Mouse (Mus musculus) layer of hippocampus, adult 8-10 months (tissue): ENCODE measurements around the gene Chst11. TPM values are rescaled to one million over a fixed set of nuclear protein-coding genes. Genes with fewer than 3 reads are reported as not detected.

Source experiments
- DNase-seq, 2 experiments: peaks; one replicate each; pipeline ENCODE4 v3.0.0; 2022; ENCODE audit warnings: low spot score in 2 of 2
- total RNA-seq, 4 experiments: library from RNA; stranded (reverse); gene quantifications; 2 replicates each; pipeline ENCODE4 v1.2.4; 2022

Chst11 gene
- total RNA-seq, 4 experiments from 2014 or later: 50.0 to 55.8 (median 50.9) TPM

DNA sequence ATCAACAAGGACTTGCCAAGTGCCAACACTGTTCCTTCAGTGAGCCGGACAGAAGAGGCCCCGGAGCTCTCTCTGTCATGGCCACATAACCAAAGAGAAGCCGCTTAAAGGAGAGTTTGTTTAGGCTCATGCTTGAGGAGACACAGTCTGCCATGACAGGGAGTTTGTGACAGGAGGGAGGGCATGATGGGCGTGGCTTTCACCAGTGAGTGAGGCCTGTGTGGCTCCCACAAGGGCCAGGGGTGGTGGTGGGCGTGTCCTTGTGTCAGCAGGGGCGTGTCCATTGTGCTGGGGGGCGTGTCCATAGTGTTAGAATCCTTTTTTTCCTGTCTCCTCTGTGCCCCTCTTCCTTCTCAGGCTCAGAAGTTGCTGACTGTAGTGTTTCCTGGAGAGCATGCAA is 87.8 kb downstream of the Chst11 start:
- DNase-seq: no peak

DNA sequence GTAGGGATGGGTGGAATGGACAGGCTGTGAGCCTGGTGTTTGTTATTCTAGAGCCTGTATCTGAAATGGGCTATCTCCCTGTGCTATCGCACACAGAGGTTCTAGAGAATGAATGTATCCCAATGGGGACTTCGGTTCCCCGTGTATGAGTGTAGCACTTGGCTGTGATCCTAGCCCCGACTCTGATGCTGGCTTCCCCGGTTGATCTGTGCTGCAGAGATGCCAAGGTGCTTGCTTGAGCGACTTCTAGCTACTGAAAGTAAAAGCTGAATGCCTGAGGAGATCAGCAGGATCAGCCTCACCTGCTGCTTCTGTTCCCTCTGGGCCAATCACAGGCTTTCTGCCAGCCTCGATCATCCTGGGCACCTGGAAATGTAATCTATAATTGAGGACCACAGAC is 91.5 kb downstream of the Chst11 start:
- DNase-seq: no peak

DNA sequence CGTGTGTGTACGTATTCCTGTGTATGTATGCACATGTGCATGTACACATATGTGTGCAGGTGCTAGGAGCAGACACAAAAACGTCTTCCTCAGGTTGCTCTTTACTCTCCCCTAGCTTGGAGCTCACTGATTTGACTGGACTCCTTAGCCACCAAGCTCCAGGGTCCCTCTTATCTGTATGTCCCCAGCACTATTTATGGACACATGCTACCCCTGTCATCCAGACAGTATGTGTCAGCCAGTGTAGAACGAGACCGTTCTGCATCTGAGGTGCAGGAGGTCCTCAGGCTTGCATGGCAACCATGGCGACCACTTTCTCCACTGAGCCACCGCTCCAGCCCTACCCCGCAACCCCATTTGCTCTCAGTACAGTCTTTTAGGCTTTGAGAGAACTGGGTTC is 93.4 kb downstream of the Chst11 start:
- DNase-seq: no peak

DNA sequence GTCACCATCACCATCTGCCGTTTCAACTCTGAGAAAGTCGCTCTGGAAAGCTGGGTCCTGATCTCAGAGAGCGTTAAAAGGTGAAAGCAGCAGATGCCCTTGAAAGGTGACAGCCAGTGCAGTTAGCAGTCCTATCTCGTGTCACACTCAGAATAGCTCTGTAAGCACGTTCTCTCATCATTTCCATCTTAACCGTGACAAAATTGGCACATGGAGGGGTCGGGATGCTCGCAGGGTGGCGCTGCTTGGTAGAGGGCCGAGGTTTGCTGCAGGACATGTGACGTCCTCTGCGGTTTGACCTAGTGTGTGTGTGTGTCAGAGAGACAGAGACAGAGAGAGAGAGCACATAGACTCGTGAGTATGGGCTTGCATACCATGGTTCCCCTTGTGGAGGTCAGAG is 94.5 kb downstream of the Chst11 start:
- DNase-seq: no peak

DNA sequence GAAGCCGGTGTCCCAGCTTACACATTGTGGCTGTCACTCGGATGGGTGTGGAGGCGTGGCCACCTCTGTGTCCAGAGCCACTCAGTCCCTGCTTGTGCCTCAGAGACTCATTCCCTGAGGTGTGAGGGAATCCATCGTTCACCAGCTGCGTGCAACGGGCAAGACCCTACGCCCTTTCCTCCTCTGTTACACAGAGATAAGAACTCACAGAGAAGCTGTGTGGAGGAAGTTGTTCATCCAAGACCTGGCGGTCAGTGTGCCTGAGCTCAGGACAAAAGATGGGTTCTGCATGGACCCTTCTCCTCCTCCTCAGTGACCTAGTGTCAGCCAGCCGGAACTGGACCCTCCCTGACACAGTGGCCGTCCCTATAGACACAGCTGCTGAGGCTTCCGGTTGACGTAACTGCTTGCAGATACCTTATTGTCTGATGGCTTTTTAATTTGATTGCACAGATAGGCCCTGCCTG is 95.0 kb downstream of the Chst11 start:
- DNase-seq: no peak

DNA sequence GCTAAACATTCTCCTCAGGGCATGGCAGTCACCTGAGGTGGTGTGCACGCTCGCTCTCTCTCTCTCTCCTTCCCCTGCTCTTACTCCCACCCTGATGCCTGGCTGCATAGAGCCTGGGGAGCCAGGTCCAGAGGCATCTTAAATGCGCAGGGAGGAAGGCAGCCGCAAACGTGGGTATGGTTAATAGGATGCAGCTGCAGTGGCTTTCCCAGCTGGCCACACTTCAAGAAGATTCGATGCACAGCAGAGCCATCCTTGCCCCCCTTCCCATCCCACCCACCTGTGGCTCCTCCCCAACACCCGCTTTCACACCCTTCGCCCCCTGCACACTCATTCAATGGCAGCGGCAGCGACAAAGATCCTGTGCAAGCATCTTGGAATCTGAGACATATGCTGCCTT is 95.6 kb downstream of the Chst11 start:
- no peak for DNase-seq

DNA sequence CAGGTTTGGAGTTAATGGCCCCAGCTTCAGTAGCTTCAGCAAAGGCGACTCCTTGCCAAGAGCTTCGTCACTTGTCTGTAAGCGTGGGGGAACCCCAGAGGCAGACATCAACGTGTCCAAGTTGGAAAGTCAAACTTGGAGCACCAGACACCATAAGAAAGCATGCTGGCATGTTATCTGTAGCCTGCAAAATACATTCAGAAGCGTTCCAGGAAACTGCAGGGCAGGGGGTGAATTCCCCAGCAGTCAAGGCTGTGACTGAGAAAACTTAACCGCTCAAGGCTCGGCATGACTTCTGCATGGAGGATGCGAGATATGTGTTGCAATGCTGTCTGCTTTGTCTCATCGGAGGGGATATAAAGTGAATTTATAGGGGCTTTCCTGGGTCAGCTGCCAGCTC is 98.6 kb downstream of the Chst11 start:
- DNase-seq: no peak

DNA sequence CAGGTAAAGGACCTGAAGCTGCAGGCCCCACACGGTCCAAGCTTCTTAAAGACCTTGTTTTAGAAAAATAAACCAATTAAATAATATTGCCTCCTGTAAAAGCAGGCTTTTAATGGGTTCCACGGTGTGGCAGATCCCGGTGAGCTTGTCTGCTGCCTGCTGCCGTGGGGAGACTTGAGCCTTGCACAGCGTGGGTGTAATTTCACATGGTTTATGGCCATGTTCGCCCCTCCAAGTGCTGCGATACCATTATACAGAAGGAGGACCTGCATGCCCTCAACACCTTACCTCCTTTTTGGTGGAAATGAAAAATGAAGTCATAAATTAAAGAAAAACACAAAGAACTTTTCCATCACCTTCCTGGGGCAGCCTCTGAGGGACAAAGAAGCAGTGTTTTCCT is 103.0 kb downstream of the Chst11 start:
- no peak for DNase-seq

DNA sequence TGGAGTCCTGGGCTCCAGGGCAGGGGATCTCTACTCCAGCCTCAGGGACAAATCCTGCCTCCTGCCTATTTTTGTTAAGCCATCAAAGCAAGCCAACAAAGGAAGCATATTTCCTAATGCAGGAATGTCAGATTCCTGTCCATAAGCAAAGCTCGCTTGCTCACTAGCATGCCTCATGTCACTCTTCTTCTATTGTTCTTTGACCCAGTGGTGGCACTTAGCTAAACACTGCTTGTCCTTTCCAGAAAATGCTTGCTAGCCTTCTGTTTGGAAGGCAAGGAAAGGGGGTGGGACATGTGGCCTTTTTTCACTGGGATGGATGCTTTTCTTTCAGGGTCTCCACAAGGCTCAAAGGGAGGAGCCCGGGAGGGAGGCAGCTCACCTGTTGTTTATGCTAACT is 103.5 kb downstream of the Chst11 start:
- DNase-seq: no peak

DNA sequence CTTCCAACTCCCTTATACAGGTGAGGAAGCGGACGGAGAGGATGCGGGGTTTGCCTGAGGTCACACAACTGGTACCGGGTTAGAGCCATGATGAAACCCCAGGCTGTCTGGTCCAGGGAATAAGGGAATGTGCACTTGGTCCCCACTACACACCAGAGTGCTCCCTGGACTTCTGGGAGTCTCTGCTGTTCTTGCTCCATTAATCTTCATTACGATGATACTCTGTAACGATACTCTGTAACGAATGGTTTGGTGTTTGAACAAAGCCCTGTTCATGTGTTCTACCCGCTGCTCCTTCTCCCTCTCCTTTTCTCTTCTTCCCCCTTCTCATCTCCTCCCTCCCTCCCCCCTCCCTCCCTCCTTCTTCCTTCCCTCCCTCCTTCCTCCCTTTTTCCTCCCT is 104.9 kb downstream of the Chst11 start:
- DNase-seq: no peak

DNA sequence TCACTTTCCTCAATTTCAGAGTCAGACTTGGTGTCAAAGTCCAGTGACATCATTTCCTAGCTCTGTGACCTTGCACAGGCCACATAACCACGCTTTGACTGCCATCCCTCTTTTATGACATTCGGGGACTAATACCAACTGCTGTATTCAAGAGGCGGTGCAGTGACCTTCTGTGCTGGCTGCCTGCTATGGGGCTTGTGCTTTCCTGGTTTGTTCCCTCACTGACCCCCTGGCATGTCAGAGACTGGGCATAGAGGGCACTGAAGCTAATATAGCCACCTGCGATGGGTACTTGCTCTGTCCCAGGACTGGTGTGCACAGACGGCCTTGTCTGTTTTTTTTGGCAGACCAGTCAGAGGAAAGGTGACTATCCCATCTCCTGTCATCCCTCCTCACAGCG is 108.4 kb downstream of the Chst11 start:
- DNase-seq: no peak

DNA sequence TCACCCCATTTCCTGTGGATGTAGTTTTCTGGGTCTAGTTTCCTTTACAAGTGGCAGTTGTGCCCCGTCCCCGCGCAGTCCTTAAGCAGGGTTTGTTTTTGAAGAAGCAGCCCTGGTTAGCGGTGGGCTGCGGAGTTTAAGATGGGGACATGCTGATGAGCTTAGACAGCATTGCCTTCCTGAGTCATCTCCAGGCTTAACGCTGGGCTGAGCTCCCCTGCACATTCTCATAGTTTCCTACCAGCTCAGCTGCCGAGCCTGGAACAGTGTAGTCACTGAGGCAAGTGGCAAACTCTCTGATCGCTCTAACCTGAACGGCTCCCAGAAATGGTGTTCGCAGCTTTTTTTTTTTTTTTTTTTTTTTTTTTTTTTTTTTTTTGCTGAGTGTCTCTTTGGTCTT is 109.0 kb downstream of the Chst11 start:
- DNase-seq: no peak

DNA sequence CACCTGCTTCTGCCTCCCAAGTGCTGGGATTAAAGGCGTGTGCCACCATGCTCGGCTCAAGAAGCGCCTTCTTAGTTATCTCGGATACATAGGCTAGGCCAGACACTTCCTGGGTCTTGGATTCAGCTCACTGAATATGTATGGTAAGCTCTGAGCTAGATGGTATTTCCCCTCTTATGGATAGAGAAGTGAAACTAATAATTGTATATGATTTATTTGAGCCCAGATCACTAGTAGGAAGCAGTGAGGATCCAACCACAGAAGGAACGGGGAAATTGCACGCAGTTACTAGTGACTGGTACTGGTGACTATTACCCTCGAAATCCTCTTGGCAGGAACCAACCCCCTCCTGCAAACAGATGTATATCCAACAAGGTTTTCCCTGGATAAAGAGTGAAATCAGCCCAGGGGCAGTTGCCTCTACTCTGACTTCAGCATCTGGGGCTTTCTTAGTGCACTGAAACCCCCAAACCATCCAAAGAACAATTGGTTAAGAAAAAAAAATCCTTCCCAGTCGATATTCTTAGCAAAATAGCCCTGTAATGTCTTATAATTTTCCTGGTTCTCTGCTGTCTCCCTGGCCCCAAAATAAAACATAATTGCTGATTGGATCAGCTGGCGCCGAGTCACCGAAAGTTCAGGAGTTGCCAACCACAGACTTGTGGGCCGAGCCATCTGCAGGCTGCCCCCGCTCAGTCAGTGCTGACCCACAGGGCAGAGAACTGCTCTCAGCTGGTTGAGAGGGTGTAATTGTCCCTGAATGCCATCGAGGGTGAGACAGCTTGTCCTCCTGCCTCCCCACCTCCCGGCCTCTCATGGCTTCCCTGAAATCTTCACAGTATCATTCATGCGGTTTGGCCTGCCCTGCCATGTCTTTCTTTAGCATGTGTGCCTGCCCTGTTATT is 109.8 kb downstream of the Chst11 start:
- DNase-seq: no peak

DNA sequence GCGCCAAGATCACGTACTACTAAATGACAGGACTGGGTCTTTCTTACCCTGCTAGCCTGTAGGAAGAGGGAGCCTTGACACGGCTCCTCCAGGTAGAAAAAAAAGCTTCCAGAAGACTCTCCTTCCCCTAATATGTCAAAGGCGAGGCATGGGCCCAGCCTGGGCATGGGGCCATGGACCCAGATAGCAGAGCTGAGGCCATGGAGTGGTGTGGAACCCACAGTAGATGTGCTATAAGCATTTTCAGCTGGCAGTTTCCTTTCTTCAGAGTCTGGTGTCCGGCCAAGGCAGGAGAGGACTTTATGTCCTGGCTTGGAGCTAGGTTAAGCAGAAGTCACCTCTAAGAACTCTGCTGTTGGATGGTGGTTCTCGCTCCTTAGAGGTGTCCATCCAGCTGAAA is 111.0 kb downstream of the Chst11 start:
- no peak for DNase-seq

DNA sequence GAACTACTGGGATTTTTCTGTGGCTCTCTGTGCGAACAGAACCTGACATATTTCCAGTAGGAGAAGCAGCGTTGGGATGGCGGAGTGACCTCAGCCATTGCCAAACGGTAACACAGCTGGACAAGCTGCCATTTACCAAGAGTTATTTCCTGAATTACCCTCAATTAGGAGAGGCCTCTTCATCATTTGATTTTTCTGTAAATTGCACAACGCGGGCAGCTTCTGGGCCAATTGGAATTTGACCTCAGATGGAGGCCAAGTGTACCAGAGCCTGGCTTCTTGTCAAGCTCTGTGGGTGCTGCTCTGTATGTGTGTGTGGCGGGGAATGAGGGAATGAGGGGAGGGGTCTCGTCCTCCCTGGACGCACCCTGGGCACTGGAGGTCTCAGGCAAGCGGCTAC is 113.6 kb downstream of the Chst11 start:
- DNase-seq: no peak

DNA sequence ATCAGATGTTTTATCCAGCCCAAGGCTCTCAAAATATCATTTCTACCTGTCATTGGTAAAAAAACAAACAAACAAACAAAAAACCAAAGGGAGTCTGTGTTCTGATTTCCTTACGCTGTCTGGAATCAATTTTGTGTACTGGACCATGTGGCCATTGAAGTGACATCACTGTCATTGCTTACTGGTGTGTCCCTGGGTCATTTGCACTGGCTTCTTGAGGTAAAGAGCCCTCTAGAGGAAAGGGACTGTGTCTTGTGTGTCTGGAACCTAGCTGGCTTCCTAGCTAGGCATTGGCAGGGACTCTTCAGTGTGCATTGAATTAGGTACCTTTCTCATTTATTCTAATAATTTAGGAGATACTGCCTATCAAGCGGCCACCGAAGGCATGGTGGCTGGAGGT is 114.4 kb downstream of the Chst11 start:
- DNase-seq: no peak

DNA sequence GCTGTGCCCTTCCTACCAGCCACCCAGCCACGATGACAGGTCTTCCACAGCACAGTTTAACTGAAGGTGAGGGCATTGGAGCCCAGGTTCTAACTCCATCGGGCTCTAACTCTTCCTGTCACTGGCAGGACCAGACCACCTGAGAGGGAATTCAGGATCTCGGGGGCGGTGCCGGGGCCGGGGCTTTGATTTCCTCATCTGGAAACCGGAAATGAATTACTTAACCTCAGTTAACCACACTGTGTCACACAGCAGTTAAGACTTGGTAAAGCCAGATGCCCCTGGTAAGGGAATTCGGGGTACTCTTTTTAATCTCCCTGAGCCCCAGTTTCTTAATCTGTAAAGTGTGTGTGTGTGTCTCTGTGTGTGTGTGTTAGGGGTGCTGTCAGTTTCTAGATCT is 115.6 kb downstream of the Chst11 start:
- DNase-seq: no peak

DNA sequence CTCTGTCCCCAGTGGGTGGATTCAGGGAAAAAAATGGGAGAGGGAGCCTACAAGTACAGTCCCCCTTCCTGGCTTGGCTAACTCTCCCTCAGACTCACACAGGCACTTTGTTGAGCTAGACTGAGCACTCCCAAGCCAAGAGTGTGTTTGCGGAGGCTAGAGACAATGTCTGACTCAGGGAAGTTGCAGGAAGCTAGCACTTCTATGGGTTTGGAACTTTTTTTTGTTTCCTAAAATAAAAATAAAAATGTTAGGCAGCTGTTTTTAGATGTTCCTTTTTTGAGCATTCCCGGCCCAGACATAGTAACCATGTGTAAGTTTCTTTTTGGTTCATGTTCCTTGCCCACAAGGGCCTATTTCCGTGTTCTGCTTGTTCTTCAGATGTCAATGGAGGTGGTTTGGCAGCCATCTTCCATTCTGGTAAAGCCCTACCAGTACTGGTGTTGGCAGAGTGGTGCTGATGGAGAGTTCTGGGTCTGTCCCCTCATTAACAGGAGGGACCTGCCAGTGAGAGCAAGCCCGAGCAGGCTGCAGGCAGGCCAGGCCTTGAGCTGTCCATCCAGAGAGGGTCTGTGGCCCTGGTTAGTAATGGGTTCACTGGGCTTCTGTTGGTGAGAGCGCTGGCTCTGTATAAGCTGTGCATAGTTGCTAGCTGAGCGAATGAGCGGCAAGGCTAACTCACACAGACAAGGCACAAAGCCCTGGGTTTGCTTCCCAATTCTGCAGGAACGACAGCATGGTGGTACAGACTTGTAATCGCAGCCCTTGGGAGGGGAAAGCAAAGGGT is 116.3 kb downstream of the Chst11 start:
- no peak for DNase-seq

DNA sequence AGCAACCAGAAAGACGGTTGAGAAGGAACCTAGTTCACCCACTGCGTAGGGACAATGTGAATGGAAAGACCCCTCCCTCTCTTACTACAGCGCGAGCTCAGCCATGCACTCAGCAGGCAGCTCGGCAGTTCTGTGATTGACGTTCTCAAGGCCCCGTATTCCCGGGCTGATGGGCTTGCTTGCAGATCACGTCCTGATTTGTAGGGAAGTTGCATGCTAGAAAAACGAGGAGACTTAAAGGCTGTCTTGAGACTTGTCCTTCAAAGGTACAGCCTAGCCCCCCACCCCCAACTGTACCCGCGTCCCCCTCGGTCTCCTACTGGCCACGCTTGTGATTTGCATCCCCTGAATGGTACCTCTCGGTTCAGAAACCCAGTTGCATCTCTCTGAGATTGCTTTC is 117.4 kb downstream of the Chst11 start:
- no peak for DNase-seq

DNA sequence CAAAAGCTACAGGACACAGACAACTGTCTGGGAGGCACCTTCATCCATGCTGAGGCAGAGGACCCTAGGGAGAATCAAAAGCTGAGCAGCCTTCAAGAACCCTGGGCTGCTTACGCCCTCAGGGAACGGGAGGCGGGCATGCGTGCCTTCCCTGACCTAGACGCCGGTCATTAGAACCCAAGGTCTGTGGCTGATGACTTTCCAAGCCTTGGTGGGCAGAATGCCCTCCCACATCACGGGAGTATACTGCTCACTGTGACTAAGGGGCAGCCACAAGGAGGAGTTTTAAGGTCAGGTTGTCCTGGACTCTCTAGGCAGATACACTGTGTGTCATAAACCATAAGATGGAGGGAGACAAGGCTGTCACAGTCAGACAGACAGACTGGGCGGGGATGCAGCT is 118.9 kb downstream of the Chst11 start:
- DNase-seq: no peak

DNA sequence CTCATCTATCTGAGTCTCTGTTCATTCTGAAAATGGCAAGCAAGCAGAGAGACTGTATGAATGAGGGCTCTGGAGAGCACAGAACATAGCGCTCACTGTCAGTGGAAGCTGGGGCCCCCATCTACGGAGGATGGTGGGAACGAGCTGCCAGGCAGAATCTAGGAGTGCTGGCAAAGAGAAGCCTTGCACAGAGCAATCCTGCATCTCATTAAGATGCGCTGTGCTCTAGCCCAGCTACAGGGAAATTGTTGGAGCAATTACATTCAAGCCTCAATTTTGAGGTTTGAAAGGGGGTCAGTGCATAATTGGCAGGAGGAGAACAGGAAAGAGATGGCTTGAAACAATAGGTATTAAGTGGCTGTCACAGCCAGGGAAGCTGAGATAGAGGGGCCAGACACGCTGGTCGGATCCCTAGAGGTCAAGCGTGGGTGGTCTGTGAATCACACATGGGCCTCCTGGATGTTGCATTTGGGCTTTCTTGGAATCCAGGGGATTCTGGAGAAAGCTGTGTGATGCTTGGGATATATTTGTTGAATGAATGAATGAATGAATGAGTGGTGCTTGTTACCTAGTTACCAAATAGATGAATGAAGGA is 121.0 kb downstream of the Chst11 start:
- DNase-seq: peak; percentile 58 to 63

DNA sequence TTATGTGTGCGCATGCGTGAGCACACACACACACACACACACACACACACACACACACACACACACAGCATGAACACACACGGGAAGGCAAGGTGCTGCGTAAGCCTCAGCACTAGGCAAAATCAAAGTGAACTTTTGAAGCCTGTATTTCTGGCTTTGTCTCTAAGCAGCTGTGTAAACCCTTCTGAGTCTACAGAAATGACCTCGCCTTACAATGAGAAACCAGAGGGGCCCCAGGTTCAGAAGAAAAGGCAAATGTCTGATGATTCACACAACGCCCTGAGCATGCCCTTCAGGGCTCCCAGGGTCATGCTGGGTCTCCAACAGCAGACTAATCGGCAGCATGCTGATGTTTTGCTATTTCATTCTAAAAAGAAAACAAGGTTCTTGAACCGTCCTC is 122.1 kb downstream of the Chst11 start:
- no peak for DNase-seq
